Mouse (Mus musculus) C2C12 (cell line): ENCODE data around the gene Gm20481.

Experiments
- CEBPB ChIP-seq: IDR thresholded peaks from one replicate; pipeline ENCODE4 v1.6.1; 2011; ENCODE audit warnings: low read depth, mild to moderate bottlenecking, control low read depth, moderate library complexity
- CTCF ChIP-seq: IDR thresholded peaks from one replicate; pipeline ENCODE4 v1.5.1; 2011; ENCODE audit not compliant: control insufficient read depth, insufficient read depth, insufficient read length
- USF1 ChIP-seq: IDR thresholded peaks from one replicate; pipeline ENCODE4 v1.6.1; 2011; ENCODE audit warnings: low read depth, mild to moderate bottlenecking, control low read depth, moderate library complexity

GRCm38 (mm10) chr17:34934830-34935229 is 34.9 kb upstream of the Gm20481 start:
- no peak for TF ChIP-seq CEBPB
- TF ChIP-seq CTCF, result no peak
- no peak for TF ChIP-seq USF1
